Mouse (Mus musculus): ENCODE data around the gene Hgf. TPM values are rescaled to one million over a fixed set of nuclear protein-coding genes. Genes with fewer than 3 reads are reported as not detected.

The Hgf gene
- total RNA-seq (2023), result 10 to 100 TPM; 15.9 to 20.7 TPM

DNA sequence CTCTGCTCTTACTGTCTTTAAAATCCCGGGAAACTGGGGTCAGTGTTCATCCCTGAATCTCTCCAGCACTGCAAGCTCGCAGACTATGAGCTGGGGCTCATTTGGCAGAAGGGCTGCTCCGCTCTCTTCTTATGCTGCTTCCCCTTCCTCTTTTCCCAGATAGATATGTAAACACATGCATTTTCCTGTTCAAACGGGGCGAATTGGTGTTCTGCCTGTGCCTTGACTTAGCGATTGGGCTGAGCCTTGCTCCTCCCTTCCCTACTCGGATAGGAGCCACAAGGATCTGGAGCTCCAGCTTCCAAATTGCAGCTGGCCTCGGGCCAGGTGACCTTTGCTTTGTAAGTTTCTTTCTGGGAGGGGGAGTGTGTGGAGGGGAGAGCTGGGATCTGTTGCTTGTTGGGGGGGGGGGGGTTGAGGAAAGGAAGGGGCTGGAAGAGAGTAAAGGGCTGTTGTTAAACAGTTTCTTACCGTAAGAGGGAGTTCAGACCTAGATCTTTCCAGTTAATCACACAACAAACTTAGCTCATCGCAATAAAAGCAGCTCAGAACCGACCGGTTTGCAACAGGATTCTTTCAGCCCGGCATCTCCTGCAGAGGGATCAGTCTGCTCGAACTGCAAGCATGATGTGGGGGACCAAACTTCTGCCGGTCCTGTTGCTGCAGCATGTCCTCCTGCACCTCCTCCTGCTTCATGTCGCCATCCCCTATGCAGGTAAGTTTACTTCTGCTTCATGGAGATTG is at the start of gene Hgf:
Hgf (plus strand) TSS at position 192 of the 744 bp plus-strand sequence.

Other genes with a start within 250 kb of the Hgf start
- gene Gm28710, start 238.3 kb downstream of the Hgf start, total RNA-seq (2023), result not detected

All from neutrophil, adult 59 days (primary cell).